Mouse (Mus musculus): ENCODE measurements around the gene Iqschfp.
A peak's percentile ranks its signal among the peaks of the same experiment; 100 is the strongest.

Iqschfp gene

DNA sequence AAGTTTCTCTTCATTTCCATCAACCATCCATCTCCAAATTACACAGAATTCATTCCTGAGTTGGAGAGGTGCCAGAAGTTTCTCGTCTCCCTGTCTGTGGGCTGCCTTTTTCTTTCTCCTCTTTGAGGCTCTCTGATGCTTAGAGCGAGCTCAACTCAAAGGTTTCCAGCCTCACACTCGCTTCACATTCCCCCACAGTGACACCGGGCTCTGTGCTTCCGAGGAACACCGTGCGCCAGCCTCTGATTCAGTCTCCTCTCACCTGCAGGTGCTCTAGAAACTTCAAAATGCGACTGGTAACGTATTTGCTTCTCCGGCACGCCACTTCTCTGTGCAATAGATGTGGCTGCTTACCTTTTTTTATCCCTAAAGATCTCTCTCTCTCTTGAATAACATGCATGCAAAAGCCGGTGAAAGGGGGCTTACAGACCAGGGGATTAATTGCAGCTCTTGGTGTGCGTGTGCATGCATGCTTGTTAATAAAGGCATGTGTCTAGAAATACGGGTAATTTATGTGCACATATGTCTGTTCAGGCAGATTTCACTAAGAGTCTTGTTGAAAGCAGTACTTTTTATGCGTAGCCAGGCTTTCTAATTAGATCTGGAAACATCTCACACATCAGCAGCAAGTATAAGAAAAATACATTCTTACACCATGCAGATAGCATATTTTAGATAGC lies at the start of gene Iqschfp, which contains the start of gene Iqcj:
Gene Iqschfp, plus strand, starts transcription at position 207 of the 680 bp plus-strand sequence.
Gene Iqcj, plus strand, starts transcription at position 195 of the 680 bp plus-strand sequence.
- DNase-seq, result no peak

DNA sequence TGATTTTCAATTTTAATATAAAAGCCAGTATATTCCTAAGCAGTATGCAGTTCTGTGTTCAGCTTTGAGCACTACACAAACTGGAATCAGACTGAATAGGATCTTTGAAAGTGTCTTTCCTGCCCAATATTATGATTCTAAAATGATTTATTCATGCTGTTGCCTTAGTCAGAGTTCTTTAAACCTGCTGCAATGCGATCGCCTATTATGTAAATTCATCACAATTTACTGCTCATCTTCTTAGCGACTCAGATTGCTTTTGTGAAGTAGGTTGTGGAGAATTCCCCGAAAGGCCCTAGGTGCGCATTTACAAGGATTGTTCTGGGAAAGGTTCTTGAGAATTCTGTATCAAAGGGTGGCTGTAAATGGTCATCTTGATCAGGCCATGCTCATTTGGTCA lies 39.6 kb upstream of the Iqschfp start:
- DNase-seq, result no peak

DNA sequence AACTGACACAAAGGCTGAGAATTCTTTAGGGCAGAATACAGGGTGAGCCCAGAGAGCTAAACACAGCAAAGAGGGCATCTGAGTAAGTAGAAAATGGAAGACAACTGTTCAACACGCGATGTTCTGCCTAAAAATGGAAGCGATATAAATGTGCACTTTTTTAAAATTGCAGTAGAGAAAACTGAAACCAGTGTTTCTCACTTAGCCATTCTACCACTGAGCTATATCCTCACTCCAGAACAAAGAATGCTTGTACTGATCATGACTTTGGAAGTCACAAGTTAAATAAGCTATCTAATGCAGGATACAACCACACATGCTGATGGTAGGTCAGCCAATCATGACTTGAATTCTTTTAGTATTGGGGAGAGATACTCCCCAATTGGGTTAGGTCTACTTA lies 30.5 kb upstream of the Iqschfp start:
- no peak for DNase-seq

DNA sequence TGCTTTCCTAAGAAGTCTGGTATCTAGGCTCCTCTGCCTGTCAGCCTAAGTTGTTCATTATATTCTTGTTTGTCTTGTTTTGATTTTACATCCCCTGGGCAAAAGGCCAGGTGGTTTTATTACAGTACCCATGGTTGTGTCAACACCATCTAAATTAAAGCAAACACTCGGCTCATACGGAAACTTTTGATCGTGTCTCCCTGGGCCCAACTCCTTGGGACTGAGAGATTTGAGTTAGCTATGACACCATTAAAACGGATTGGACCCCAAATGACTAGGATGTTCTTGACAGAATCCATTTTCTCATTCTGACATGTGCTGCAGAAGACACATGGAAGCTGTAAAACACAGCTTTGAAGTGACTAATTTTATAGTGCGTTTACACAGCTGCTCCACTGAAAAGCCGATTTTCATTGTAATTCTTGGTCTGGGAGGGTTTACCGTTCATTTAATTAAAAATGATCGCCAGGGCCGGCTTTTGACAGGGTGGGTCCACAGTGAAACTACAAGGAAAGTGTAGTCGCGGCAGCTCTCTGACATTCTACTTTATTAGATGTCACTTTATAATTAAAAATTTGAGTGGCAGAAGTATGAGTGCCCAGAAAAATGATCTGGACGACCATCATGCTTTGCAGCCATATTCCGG lies 24.5 kb upstream of the Iqschfp start:
- DNase-seq, result no peak

DNA sequence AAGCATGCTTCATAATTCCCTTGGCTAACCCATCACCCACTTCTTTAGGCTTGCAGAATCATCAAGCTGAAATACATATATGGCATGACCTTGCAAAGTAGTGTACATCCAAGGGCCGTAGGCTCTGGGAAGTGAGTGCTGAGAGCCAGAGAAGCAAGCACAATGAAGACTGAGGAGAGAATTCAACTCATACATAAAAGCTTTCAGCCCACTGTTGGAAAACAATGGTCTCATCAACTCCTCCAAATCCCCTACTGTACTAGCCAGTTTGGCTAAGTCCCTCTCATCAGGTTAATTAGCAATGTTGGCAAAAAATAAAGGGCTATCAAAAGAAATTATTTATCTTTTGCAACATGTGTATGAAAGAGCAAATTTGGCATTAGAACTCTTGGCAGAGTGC lies 22.6 kb upstream of the Iqschfp start:
- no peak for DNase-seq

DNA sequence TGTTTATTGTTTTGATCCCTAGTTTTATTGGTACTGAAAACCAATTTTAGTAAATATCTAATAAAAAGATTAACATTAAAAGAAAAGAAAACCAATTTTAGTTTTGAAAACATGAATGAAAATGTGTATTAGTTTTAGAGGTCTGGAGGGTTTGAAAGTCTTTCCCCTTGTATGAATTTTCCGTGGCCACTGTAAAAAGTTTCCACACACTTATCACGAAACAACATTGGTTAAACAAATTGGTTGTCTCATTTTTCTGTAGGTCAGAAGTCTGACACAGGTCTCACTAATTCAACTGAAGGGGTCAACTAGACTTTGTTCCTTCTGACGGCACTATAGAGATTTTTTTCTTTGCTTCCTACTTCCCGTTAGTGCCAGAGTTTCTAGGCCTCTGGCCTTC lies 14.8 kb upstream of the Iqschfp start:
- DNase-seq, result no peak

DNA sequence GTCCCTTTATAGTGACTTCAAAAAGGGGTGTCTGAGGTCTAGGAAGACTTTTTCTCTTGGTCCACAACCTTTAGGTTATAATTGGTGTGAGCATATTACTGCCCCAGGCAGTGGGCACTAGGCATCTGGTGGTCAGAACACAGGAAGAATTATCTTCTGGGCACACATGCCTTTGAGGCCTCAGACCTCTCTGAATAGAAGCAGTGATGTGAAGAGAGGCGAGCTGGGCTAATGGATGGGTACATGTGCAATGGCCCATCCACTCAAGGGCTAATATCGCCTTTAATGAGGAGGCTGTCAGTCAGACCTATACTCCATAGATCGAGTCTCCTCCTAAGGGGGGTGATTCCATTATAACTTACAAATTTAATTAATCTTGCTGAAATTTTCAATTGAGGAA lies 7.7 kb upstream of the Iqschfp start:
- no peak for DNase-seq

DNA sequence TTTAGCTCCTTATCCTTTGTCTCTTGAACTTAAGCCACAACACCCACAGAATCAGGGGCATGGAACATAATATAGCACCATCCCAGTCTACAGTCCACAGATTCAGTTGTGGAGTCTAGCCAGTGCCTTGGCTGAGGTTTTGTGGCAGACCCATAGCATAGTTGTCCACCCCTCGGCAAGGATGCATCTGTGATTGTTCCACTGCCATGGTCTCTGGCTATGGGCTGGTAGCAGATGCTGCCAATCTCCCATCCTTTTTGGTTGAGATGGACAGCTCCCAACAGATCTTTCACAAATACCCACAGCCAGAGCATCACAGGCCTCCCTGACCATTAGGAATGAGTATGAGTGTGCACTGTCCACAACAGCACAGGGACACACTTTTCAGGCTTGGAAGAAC lies 5.9 kb upstream of the Iqschfp start:
- DNase-seq, result no peak

DNA sequence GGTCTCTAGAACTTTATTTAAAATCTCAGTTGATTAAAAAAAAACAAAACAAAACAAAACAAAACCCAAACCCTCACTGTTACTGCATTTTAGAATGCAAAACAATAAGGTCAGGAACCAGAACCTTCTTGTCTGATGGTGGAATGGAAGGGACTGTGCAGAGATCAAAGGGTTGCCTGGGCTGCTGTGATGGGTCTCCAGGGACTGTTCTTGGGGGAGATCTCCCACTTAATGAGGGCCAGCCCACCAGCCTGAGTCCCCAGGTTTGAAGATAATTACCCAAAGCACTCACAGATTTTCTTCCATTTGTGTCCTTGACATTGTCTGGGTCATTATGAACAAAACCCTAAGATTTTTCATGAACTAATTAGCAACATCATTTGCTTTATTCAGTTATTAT lies 4.8 kb upstream of the Iqschfp start:
- DNase-seq, result no peak

DNA sequence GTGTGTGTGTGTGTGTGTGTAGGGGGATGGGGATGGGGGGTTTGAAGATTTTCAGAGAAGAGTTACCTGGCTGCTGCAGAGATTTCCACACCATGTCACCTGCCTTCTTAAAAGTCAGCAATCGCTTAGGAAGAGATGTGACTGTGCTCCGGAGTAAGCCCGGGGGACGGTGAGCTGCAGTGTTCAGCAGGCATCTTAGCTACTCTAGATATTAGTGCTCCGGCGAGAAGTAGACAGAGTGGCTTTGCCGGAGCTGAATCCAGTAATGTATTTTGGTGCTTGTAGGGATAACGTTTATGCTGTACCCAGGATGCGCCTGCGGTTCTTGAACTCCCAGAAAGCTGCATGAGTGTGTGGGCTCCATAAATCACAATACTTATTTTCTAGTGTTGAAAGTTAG lies 736 bp downstream of the Iqschfp start:
- no peak for DNase-seq

DNA sequence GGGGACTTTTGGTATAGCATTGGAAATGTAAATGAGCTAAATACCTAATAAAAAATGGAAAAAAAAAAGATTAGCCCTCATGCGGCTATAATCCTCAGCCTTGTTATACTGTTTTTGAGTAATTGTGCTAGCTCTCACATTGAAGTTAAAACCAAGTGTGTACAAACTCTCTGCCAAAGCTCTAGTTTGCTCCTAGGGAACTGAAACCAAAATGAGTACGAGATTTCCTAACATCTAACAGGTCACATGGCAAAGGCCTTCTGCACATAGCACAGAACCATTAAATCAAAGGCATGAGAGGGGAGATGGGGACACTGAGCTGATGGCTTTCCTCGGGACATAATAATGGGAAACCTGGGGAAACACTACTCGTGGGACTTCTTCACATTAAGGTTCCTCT lies 10.5 kb downstream of the Iqschfp start:
- DNase-seq, result no peak

DNA sequence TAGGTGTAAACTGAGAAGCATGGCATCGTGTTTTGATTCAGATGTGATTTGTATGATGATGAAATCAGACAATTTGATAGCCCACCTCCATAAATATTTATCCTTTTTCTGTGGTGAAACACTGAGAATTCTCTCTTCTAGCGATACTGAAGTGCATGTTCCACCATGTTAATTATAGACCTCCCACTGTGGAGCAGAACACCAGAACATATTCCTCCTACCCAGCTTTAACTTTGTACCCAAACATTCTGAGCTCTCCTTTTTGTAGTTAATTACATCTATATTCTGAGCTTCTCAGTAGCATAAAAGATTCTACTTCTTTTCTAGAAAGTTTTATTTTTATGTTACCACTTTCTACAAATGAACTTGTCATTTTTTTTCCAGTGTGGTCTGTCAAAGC lies 16.6 kb downstream of the Iqschfp start:
- DNase-seq, result no peak

DNA sequence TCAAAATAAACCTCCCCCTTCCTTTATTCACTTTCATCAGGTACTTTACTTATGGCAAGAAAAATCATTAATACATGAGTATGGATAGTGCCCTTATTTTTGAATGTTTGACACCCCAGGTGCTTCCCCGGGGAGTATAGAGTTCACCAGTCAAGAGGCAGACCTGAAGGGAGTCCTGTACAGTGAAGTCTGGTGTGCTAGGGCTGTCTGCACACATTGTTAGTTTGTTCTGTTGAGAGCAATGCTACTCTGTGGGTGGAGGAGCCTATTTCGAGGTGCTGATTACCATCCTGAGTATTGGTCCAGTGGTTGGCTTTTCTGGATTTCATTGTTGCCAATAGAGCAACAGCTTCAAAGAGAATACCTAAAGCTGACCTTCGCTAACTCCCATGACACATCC lies 26.1 kb downstream of the Iqschfp start:
- DNase-seq, result no peak

DNA sequence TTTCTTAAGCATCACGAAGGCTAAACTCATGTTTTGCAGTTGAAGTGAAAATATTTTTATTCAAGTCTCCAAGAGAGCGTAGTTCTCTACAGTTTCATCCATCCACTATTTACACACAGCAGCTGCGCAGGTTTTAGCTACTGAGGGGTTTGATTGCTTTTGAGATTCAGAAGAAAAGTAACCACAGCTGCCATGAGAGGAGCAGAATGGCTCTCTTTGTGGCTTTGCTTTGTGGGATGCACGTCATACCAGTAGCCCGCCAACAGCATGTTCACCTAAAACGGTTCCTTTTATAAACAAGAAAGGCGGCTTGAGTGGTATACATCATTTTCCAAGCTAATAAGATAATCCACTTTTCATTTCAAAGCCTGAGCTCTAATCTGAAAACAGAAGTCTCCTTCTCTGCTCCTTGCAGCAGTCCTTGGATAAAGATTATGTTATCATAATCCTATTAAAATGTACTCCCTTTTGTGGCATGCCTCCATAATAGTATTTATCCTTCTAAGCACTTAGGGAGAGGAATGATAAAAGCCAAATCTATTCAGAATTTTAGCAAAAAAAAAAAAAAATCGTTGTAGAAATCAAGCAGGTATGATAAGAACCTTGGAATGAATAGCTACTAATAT lies 26.7 kb downstream of the Iqschfp start:
- DNase-seq, result no peak

DNA sequence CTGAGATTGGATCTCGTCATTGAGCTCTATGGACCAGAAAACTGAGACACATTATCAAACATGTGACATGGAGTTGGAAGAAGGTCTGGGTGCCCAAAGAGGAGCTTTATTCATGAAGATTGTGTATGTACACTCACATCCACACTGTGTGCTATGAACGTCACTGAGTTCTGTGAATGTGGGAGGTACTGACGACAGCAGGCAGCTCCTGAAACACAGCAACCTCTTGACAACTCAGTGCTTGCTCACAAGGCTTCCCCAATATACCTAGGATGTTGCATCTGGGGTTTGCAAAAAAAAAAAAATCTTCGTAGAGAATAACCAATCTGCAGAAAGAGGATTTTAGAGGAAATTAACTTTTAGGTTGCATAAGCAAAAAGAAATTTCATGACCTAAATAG lies 31.1 kb downstream of the Iqschfp start:
- DNase-seq, result no peak

DNA sequence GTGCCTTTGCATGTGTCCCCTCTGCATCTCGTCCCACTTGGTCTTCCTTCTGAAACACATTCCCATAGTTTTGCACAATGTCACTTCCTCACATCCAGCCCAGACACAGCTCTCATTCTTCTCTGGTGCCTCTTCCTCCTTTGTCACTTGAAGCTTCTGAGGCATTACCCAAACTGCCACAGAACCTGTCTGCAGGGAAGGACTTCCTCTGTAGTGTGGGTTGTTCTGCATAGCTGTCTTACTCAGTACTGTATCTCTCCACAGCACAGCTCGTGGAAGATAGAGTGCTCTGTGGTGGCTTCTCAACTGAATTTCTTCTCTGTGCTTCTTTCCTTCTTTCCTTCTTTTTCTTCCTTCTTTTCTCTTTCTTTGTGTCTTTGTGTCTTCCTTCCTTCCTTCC lies 33.4 kb downstream of the Iqschfp start:
- DNase-seq, result no peak

DNA sequence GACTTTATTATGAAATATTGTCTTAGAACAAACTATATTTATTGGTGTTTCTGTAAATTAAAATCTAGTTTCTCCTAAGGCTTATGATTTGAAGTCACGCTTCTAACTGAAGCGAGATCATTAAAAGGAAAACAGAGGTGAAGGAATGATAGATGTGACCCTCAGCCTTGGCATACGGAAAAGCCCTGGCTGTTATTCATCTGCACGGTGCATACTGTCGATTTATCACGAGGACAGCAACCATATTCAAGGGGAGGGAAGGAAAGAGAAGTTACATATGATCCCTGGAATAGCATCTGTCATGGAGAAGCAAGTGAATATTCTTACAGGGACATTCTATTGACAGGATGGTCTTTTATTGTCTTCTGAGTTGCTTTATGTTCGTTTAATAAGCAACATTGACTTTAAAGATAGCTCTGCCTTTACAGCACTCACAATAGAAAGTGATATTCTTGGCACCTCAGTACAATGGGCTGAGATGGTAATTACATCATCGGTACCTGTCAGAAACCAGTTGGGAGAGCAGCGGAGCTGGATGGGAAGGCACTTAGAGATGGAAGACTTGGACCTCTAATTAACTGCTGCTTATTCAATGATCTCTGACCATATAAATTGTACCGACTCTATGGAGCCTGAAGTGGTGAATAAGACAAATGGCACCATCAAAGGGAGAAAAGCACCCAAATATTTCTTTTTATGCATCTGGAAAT lies 38.5 kb downstream of the Iqschfp start:
- DNase-seq, result no peak

DNA sequence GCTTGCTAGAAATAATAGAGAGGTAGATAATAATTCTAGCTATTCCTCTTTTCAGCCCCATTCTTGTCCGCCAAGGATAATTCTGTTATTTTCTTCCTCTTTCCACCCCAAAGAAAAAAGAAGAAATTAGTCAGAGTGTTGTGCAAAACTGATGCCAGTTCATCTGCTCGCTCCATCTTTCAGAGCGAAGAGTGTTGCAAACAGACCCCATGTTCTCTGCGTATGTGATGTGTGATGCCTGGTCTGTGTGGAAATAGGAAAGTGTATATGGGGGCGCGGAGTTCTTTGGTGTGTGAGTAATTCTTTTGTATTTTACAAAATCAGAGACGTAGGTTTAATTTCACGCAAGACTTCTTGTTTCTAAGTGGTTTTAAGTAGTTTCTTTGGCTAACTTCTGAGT lies 39.1 kb downstream of the Iqschfp start:
- no peak for DNase-seq

DNA sequence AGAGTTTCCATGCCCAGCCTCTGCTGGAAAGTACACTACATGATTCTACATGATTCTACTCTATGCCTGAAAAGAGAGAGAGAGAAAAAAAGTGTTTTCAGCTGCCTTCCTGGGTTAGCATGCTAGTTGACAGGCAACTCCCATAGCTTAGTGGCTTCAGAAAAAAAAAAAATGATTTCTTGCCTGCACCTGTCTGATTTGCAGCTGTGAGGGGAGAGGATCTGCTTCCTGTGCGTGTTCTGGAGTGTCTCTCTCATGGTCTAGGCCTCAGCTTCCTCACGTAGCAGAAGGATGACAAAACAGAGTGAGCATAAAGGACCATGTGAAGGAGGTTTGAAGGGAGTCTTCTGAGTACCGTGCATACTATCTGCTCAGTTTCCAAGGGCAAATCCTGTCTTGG lies 39.9 kb downstream of the Iqschfp start:
- no peak for DNase-seq

DNA sequence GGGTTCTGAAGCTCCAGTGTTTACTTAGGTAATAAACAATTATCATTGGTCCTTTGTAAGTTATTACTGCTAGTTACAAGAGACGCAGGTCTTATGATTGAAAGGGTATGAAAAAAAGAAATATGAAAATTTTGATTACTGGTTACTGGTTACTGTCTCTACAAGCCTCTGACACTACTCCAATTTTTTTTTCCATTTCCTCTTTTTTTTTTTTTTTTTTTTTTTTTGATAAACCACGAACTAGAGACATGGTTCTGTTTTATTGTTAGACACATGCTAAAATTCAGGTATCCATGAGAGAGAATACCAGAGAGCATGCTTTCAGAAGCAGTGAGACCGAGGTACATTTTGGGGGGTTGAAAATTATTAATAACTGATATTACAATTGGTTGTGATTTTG lies 43.8 kb downstream of the Iqschfp start:
- no peak for DNase-seq

DNA sequence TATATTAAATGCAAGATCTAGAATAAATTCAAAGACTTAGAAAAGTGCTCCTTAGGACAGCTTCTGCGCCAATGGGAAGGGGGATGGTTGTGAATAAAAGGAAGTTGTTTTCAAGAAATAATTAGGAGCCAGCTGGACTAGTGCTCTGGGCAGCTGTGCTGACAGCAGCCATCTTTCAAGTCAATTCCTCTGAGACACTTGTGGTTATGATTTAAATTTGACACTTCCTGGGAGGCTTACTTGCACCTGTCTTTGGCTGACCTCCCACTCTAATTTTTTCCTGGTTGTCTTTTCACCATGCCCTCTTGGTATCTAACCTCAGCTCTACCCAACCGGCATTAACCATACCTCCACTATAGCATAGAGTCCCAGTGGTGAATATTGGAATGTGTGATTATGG lies 55.0 kb downstream of the Iqschfp start:
- DNase-seq, result no peak

DNA sequence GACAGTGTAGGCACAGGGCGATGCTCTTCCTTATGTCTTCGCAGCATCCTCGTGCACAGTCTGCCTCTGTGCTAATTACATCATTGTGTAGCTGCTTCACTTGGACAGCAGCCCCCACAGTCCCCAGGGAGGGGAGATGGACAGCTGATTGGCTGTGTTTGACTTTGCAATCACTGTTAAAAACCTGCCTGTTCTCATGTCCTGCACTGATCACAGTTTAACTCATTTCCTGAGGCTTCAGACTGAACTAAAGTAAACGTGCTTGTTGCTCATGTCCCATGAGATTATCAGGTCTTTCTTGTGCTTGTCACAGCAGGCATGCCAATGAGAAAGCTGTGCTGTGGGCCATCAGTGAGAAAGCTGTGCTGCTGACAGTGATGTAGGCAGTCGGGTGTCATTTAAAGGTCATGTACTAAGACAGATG lies 60.5 kb downstream of the Iqschfp start:
- DNase-seq, result no peak

DNA sequence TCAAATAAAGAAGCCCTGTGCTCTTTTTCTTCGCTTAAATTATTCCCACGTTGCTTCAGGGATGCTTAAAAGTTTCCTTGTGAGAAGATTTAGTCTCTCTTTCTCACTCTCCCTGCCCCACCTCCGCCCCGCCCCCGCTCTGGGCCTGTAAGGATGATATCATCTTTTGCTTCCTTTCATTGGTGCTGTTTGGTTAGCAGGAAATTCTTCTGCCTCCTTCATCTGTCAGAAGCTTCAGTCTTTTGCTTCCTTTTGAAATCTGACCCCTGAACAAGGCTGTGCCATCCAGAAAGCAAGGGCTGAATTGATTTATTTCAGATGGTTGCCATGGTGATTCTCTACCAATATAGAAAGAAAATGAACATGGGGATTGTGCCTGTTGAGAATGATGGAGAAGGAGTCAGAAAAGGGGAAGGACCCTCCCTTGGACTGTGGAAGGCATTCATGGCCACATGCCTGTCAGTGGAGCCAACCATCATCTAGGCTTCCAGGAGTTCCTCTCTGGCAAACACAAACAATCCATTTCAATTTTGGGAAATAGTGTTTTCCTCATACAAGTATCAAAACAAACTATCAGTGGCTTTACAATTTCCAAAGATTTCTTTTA lies 62.5 kb downstream of the Iqschfp start:
- DNase-seq, result peak in 1 of 2 experiments; percentile 8
